Mouse (Mus musculus) liver, postnatal 0 days (tissue): ENCODE measurements around the gene Triobp. TPM values are rescaled to one million over a fixed set of nuclear protein-coding genes. Genes with fewer than 3 reads are reported as not detected.
A peak's percentile ranks its signal among the peaks of the same experiment; 100 is the strongest.

ENCODE experiments used
- ATAC-seq: fragments of 200-750 bp; cut with Nextera tagmentation; 2 replicates; pipeline ENCODE4 v1.8.0; 2017; ENCODE audit warnings: mild to moderate bottlenecking, moderate library complexity
- DNase-seq: peaks from one replicate; pipeline ENCODE4 v3.0.0-alpha.2; 2016
- H3K27ac ChIP-seq: fragments of 300-500 bp; sonication (generic); 2 replicates; pipeline ENCODE4 v1.5.1; 2014; ENCODE audit warnings: antibody characterized with exemption, moderate library complexity, mild to moderate bottlenecking, low read depth
- H3K27me3 ChIP-seq: fragments of 300-500 bp; sonication (generic); 2 replicates; pipeline ENCODE4 v1.6.1; 2014; ENCODE audit warnings: low read length, control low read depth, mixed read lengths; ENCODE audit not compliant: insufficient read depth
- H3K36me3 ChIP-seq: fragments of 300-500 bp; sonication (generic); replicated peaks from 2 replicates; pipeline ENCODE4 v1.6.1; 2014; ENCODE audit warnings: mild to moderate bottlenecking, control low read depth, low read length, moderate library complexity, mixed read lengths; ENCODE audit not compliant: insufficient read depth
- H3K4me1 ChIP-seq: fragments of 300-500 bp; sonication (generic); 2 replicates; pipeline ENCODE4 v1.6.1; 2014; ENCODE audit warnings: antibody characterized with exemption, mild to moderate bottlenecking, control low read depth; ENCODE audit not compliant: insufficient read depth
- H3K4me2 ChIP-seq: fragments of 300-500 bp; sonication (generic); 2 replicates; pipeline ENCODE4 v1.6.1; 2014; ENCODE audit warnings: low read depth, mild to moderate bottlenecking, low read length, moderate library complexity, mixed read lengths
- H3K4me3 ChIP-seq: fragments of 300-500 bp; sonication (generic); 2 replicates; pipeline ENCODE4 v1.5.1; 2014; ENCODE audit warnings: low read depth, low read length
- H3K9ac ChIP-seq: fragments of 300-500 bp; sonication (generic); replicated peaks from 2 replicates; pipeline ENCODE4 v1.6.1; 2014; ENCODE audit warnings: mild to moderate bottlenecking, moderate library complexity
- H3K9me3 ChIP-seq: fragments of 300-500 bp; sonication (generic); 2 replicates; pipeline ENCODE4 v1.6.1; 2016; ENCODE audit warnings: mild to moderate bottlenecking, control low read depth, low read length, mixed read lengths
- CTCF ChIP-seq: sonication (generic); IDR thresholded peaks from 2 replicates; pipeline ENCODE4 v1.5.1; 2016; ENCODE audit warnings: antibody characterized with exemption, low read depth
- EP300 ChIP-seq: IDR thresholded peaks from 2 replicates; pipeline ENCODE4 v1.6.1; 2016; ENCODE audit warnings: antibody characterized with exemption, low read depth, mild to moderate bottlenecking
- WGBS: fragments of 180-500 bp; shearing (Covaris S2); extraction: QIAGEN DNeasy Blood & Tissue Kit; methylation state at CpG from one replicate; pipeline ENCODE4 v1.1.7; 2014; ENCODE audit not compliant: insufficient replicate concordance; 5-methylcytosine and 5-hydroxymethylcytosine counted together
- polyA plus RNA-seq: library from polyadenylated mRNA; unstranded; fragments of >200 nt; fragmentation: Nextera tagmentation; extraction: Ambion mirVana; gene quantifications from 2 replicates; pipeline ENCODE4 v1.2.1, GENCODE M21; 2015

The Triobp gene
- polyA plus RNA-seq, 1 experiment from 2014 or later, result 11.9 TPM

DNA sequence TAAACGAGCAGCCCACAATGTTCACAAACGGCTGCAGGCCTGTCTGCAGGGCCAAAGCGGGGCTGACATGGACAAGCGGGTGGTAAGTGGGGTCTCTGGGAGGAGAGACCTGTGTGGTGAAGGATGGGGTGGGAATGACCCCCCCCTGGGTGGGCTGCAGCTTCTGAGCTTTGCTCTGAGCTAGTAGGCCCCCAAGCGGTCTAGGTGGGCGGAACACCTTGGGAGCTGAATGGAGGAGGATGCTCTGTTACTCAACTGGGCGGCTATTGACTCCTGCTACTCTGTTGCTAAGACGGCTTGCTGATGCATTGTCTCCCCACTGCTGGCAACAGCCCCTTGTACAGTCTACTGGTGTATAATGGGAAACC, 46.1 kb upstream of the Triobp start:
- DNase-seq (no peak), ATAC-seq (no peak)
- Histone ChIP-seq H3K4me3 (peak overlapping the region; percentile 83; the same call in 1 of the 2 replicates), H3K27me3 (no peaks in the 10 kb centered on the region), H3K4me1 (peaks cover 44% of the 10 kb centered on the region), H3K36me3 (peaks cover 22% of the 10 kb centered on the region), H3K27ac (peak overlapping the region; percentile 84; the same call in 1 of the 2 replicates), H3K4me2 (peak overlapping the region; percentile 99), H3K9ac (no peak overlapping the region; the same call in 1 of the 2 replicates), H3K9me3 (no peaks in the 10 kb centered on the region)
- TF ChIP-seq EP300, result no peak
- TF ChIP-seq CTCF, result no peak
- 65% methylated on average over 8 of the region's 8 CpGs for WGBS

DNA sequence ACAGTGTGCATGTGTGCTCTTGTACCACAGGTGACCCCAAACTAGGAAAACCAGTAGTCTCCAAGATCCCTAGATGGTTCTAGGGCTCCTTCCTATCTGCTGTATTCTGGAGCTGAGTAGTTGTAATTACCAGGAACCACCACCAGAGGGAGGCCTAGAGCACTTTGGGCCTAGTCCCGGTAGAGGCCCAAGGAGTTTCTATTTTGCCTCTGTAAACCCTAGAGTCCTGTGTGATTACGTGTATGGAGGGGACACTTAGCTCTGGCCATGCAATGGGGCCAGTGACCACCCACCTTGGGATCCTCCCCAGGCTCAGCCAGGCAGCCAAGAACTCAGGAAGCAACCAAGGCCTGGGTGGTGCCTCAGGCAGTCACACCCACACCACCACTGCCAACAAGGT, 44.3 kb upstream of the Triobp start:
- H3K27ac ChIP-seq, result no peak overlapping the region
- H3K4me2 ChIP-seq, result peak overlapping the region; percentile 15; the same call in 1 of the 2 replicates
- H3K4me1 ChIP-seq, result peaks cover 26% of the 10 kb centered on the region
- peak overlapping the region; percentile 53; the same call in 1 of the 2 replicates for H3K9ac ChIP-seq
- peak; percentile 97 for TF ChIP-seq CTCF
- TF ChIP-seq EP300, result no peak
- no peaks in the 10 kb centered on the region for H3K9me3 ChIP-seq
- WGBS, result 6% methylated on average over 2 of the region's 2 CpGs
- peaks cover 40% of the 10 kb centered on the region for H3K36me3 ChIP-seq
- DNase-seq (peak; percentile 87), ATAC-seq (peak; percentile 52)
- no peaks in the 10 kb centered on the region for H3K27me3 ChIP-seq
- no peak overlapping the region for H3K4me3 ChIP-seq

DNA sequence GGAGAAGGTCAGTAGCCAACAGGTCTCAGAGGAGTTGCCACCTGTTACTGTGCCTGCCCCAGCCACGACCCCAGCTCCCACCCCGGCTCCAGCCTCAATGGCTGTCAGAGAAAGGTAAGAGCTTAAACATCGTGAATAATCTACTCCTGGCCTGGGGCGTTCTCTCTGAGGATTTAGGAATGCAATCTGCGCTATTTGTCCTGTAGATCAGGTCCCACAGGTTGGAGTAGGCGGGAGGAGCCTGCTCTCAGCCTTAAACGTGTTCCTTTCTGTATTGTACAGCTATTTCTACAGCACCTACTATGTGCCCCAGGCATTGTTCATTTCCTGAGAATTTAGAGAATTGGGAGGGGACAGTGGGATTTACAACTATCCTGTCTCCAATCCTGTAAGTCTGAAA, 39.1 kb upstream of the Triobp start:
- 80% methylated on average over 7 of the region's 7 CpGs for WGBS
- H3K4me2 ChIP-seq, result no peak overlapping the region
- H3K4me1 ChIP-seq, result no peaks in the 10 kb centered on the region
- no peak overlapping the region for H3K9ac ChIP-seq
- no peaks in the 10 kb centered on the region for H3K27me3 ChIP-seq
- H3K4me3 ChIP-seq, result no peak overlapping the region
- ATAC-seq (no peak), DNase-seq (no peak)
- peaks cover 53% of the 10 kb centered on the region for H3K36me3 ChIP-seq
- TF ChIP-seq EP300, result no peak
- no peak for TF ChIP-seq CTCF
- no peak overlapping the region for H3K27ac ChIP-seq
- H3K9me3 ChIP-seq, result no peaks in the 10 kb centered on the region

DNA sequence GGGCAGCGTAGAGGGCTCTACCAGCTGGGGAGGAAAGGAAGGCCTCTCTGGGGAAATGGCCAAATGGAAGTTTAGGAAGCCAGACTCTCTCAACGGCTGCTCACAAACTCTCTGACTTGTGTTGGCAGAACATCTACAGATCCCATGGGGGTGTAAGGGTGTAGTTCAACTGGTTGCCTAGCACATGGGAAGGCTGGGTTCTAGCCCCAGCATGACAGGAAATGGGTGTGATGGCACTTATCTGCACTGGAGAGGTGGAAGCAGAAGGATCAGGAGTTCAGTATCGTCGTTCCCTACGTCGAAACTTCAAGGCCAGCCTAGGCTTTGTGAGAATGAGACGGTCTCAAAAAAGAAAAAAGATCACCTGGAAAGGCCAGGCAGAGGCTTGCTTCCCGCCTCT, 38.5 kb upstream of the Triobp start:
- H3K36me3 ChIP-seq, result peaks cover 53% of the 10 kb centered on the region
- ATAC-seq, result no peak
- no peak overlapping the region for H3K4me2 ChIP-seq
- no peaks in the 10 kb centered on the region for H3K9me3 ChIP-seq
- no peak overlapping the region for H3K27ac ChIP-seq
- H3K9ac ChIP-seq, result no peak overlapping the region
- TF ChIP-seq EP300, result no peak
- no peak for TF ChIP-seq CTCF
- H3K4me3 ChIP-seq, result no peak overlapping the region
- 67% methylated on average over 8 of the region's 8 CpGs for WGBS
- peaks cover 4% of the 10 kb centered on the region for H3K4me1 ChIP-seq
- H3K27me3 ChIP-seq, result no peaks in the 10 kb centered on the region
- no peak for DNase-seq

DNA sequence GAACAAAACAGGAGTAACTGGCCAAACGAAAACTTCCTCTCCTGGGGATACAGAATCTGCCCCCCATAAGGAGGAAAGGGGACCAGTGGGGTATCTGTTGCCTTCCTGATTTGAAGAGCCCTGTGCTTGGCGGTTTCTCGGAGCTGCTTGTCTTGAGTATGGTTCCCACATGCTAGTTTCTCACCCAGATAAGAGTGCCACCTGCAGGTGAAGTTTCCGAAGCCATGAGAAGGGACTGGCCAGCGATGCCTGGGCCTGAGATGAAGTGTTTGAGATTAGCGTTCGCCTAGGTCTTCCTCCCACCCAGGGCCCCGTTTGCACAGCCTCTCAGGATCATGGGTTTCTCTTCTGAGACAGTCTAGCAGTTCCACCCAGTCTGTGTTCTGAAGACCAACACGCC, 35.5 kb upstream of the Triobp start:
- DNase-seq (no peak), ATAC-seq (no peak)
- Histone ChIP-seq H3K4me3 (no peak overlapping the region), H3K4me1 (peaks cover 23% of the 10 kb centered on the region), H3K9ac (no peak overlapping the region), H3K36me3 (peaks cover 33% of the 10 kb centered on the region), H3K9me3 (no peaks in the 10 kb centered on the region), H3K27ac (no peak overlapping the region), H3K27me3 (peaks cover 2% of the 10 kb centered on the region; the same call in 1 of the 2 replicates), H3K4me2 (no peak overlapping the region)
- TF ChIP-seq EP300, result no peak
- peak; percentile 69 for TF ChIP-seq CTCF
- 39% methylated on average over 9 of the region's 9 CpGs for WGBS

DNA sequence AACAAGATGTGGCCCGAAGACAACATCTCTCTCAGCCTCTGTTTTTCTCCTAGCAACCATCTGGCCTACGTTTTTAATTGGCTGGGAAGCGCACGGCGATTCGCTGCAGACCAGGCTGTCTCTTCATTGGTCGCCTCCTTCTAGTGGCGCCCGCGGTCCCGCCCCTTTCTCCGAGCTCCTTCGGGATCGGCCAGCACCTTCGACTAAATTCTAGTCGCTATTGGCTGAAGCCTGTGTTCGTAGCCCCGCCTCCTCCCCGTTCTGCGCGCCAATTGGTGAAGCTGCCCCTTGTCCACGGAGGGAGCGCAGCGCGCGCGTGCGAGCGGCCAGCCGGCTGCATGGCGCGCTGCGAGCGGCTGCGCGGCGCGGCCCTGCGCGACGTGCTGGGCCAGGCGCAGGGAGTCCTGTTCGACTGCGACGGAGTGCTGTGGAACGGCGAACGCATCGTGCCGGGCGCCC, 33.9 kb upstream of the Triobp start, which contains the start of gene Pdxp:
Gene Pdxp (plus strand): TSS at position 288 of the 459 bp plus-strand sequence.
- Histone ChIP-seq H3K4me1 (peaks cover 23% of the 10 kb centered on the region), H3K27ac (peak within 1 kb of the TSS; percentile 34; the same call in 1 of the 2 replicates), H3K36me3 (peaks cover 18% of the 10 kb centered on the region), H3K9ac (peak within 1 kb of the TSS; percentile 63), H3K9me3 (no peaks in the 10 kb centered on the region), H3K4me3 (peak within 1 kb of the TSS; percentile 54), H3K27me3 (peaks cover 2% of the 10 kb centered on the region; the same call in 1 of the 2 replicates), H3K4me2 (peak within 1 kb of the TSS; percentile 96)
- ATAC-seq (peak; percentile 90), DNase-seq (peak; percentile 93)
- TF ChIP-seq EP300 (no peak), CTCF (no peak)
- WGBS, result 1% methylated on average over 49 of the region's 51 CpGs
